7 mouse cellular contexts compared by ENCODE assay signal in genomic region chr11:11115031-11115647, GRCm38 (mm10). TPM values are rescaled to one million over a fixed set of nuclear protein-coding genes. Genes with fewer than 3 reads are reported as not detected.
A peak's percentile ranks its signal among the peaks of the same experiment; 100 is the strongest.
DNase-seq lines count a peak whose midpoint lies in the region; ATAC-seq lines count a peak whose summit lies in the region.

No protein-coding gene starts in this region.

- 1% methylated on average over 17 of the region's 17 CpGs for WGBS in lung, embryonic 15.5 days
- whole genome bisulfite sequencing in embryonic facial prominence, embryonic 14.5 days: under 1% methylated on average over 17 of the region's 17 CpGs
- 1% methylated on average over 17 of the region's 17 CpGs for WGBS in intestine, embryonic 16.5 days
- 1% methylated on average over 17 of the region's 17 CpGs for WGBS in stomach, embryonic 14.5 days

- H3K27me3 ChIP-seq in lung, embryonic 15.5 days: peaks cover 47% of the 10 kb centered on the region
- peaks cover 50% of the 10 kb centered on the region for H3K27me3 ChIP-seq in embryonic facial prominence, embryonic 14.5 days (replicated peaks; ENCODE audit: control insufficient read depth, insufficient read depth, low read length)
- H3K27me3 ChIP-seq in intestine, embryonic 16.5 days (replicated peaks; ENCODE audit: control insufficient read depth, insufficient read depth, low read length): peaks cover 47% of the 10 kb centered on the region
- peaks cover 43% of the 10 kb centered on the region for H3K27me3 ChIP-seq in stomach, embryonic 14.5 days (ENCODE audit: control insufficient read depth, insufficient read depth, low read length)

- peaks cover 32% of the 10 kb centered on the region for H3K4me1 ChIP-seq in lung, embryonic 15.5 days
- peaks cover 10% of the 10 kb centered on the region; the same call in 1 of the 2 replicates for H3K4me1 ChIP-seq in embryonic facial prominence, embryonic 14.5 days (ENCODE audit: control insufficient read depth, insufficient read depth, low read length)
- H3K4me1 ChIP-seq in intestine, embryonic 16.5 days (ENCODE audit: control insufficient read depth, insufficient read depth, low read length): peaks cover 16% of the 10 kb centered on the region
- H3K4me1 ChIP-seq in stomach, embryonic 14.5 days (ENCODE audit: control insufficient read depth, insufficient read depth, low read length): no peaks in the 10 kb centered on the region; the same call in none of the 2 replicates

- no peak for ATAC-seq in lung, embryonic 15.5 days (ENCODE audit: borderline replicate concordance, extremely low read depth, low FRiP score, low TSS enrichment)
- ATAC-seq in embryonic facial prominence, embryonic 14.5 days (ENCODE audit: low read depth): no peak
- ATAC-seq in intestine, embryonic 16.5 days: no peak
- no peak for ATAC-seq in stomach, embryonic 14.5 days (ENCODE audit: insufficient number of reproducible peaks, insufficient read depth, low FRiP score, low read depth)

- no peaks in the 10 kb centered on the region for H3K9me3 ChIP-seq in lung, embryonic 15.5 days
- H3K9me3 ChIP-seq in embryonic facial prominence, embryonic 14.5 days (ENCODE audit: control insufficient read depth, low read length): no peaks in the 10 kb centered on the region
- no peaks in the 10 kb centered on the region for H3K9me3 ChIP-seq in intestine, embryonic 16.5 days (ENCODE audit: control insufficient read depth, low read length)
- H3K9me3 ChIP-seq in stomach, embryonic 14.5 days (ENCODE audit: control insufficient read depth, low read depth, low read length): no peaks in the 10 kb centered on the region

- no peak overlapping the region for H3K27ac ChIP-seq in lung, embryonic 15.5 days
- H3K27ac ChIP-seq in embryonic facial prominence, embryonic 14.5 days (replicated peaks; ENCODE audit: low read depth, low read length): no peak overlapping the region
- no peak overlapping the region for H3K27ac ChIP-seq in intestine, embryonic 16.5 days (ENCODE audit: low read length)
- no peak overlapping the region for H3K27ac ChIP-seq in stomach, embryonic 14.5 days (ENCODE audit: low read length)

- no peak for DNase-seq in lung, postnatal 10 days
- no peak for DNase-seq in embryonic facial prominence, embryonic 14.5 days (ENCODE audit: low spot score)
- DNase-seq in c-Kit-positive CD71-positive TER-119-positive erythroid progenitor cells, embryonic 14.5 days (ENCODE audit: low spot score): no peak
- no peak for DNase-seq in thymus, postnatal 0 days (ENCODE audit: low spot score)

- no peaks in the 10 kb centered on the region for H3K36me3 ChIP-seq in lung, embryonic 15.5 days
- H3K36me3 ChIP-seq in embryonic facial prominence, embryonic 14.5 days (ENCODE audit: control insufficient read depth, insufficient read depth, low read length): no peaks in the 10 kb centered on the region
- H3K36me3 ChIP-seq in intestine, embryonic 16.5 days (ENCODE audit: control insufficient read depth, insufficient read depth, low read length): no peaks in the 10 kb centered on the region
- H3K36me3 ChIP-seq in stomach, embryonic 14.5 days (ENCODE audit: control insufficient read depth, insufficient read depth, low read length): no peaks in the 10 kb centered on the region

- no peak overlapping the region for H3K9ac ChIP-seq in lung, embryonic 15.5 days
- H3K9ac ChIP-seq in embryonic facial prominence, embryonic 14.5 days (ENCODE audit: low read depth, low read length): peak overlapping the region; percentile 60
- H3K9ac ChIP-seq in intestine, embryonic 16.5 days (ENCODE audit: low read depth, low read length): 0 out of 2 replicates have a peak overlapping the region, but pooled peaks have one; percentile 33
- no peak overlapping the region; the same call in 1 of the 2 replicates for H3K9ac ChIP-seq in stomach, embryonic 14.5 days (replicated peaks; ENCODE audit: low read depth, low read length)

- peak overlapping the region; percentile 47 for H3K4me3 ChIP-seq in lung, embryonic 15.5 days
- peak overlapping the region; percentile 50 for H3K4me3 ChIP-seq in embryonic facial prominence, embryonic 14.5 days (ENCODE audit: low read depth, low read length)
- peak overlapping the region; percentile 48 for H3K4me3 ChIP-seq in intestine, embryonic 16.5 days (ENCODE audit: low read length)
- peak overlapping the region; percentile 40 for H3K4me3 ChIP-seq in stomach, embryonic 14.5 days (ENCODE audit: low read depth, low read length)

- H3K4me2 ChIP-seq in lung, embryonic 15.5 days: peak overlapping the region; percentile 96
- H3K4me2 ChIP-seq in embryonic facial prominence, embryonic 14.5 days (ENCODE audit: low read depth, low read length): peak overlapping the region; percentile 92
- peak overlapping the region; percentile 78 for H3K4me2 ChIP-seq in intestine, embryonic 16.5 days (ENCODE audit: low read depth, low read length)
- peak overlapping the region; percentile 84 for H3K4me2 ChIP-seq in stomach, embryonic 14.5 days (replicated peaks; ENCODE audit: low read depth, low read length)

RNA-seq across cellular contexts. Expression of gene Vwc2, which starts 1.1 kb away (rescaled TPM):
- polyA plus RNA-seq in lung, embryonic 15.5 days (2015; fragmentation: Nextera tagmentation; extraction: Ambion mirVana): 1.7 and 1.9 TPM in 2 replicates
- polyA plus RNA-seq in embryonic facial prominence, embryonic 14.5 days (2014; fragmentation: Nextera tagmentation; extraction: Ambion mirVana): 7.8 and 8.4 TPM in 2 replicates
- 0.22 TPM in 2 replicates for polyA plus RNA-seq in intestine, embryonic 16.5 days (2015; fragmentation: Nextera tagmentation; extraction: Ambion mirVana)
- 1.8 and 2.1 TPM in 2 replicates for polyA plus RNA-seq in stomach, embryonic 14.5 days (2014; fragmentation: Nextera tagmentation; extraction: Ambion mirVana)
- 0.06 and 0.12 TPM in 2 replicates for polyA plus RNA-seq in thymus, postnatal 0 days (2015; fragmentation: Nextera tagmentation; extraction: Ambion mirVana)

Comparison
In these comparisons a context has a peak if more than half of its experiments do, and no peak if none do; other contexts are left out.
1. H3K9ac ChIP-seq: peak in embryonic facial prominence, embryonic 14.5 days (single experiment) and intestine, embryonic 16.5 days (single experiment); none in lung, embryonic 15.5 days (single experiment) and stomach, embryonic 14.5 days (single experiment).
2. Peak in every context shown above with its lines, with median percentiles within 50 percentile points of each other: H3K4me2 ChIP-seq and H3K4me3 ChIP-seq.